Mouse (Mus musculus) lung, postnatal 4 days (tissue): ENCODE data around the gene Rngtt.
"Not testable (repeated sequence)": the region's sequence is repeated elsewhere in the genome, so short reads cannot be mapped to it uniquely, and the experiment has no call there.

Experiments
- DNase-seq, 2 experiments: peaks; one replicate each; pipeline ENCODE4 v3.0.0; 2021

The Rngtt gene

DNA sequence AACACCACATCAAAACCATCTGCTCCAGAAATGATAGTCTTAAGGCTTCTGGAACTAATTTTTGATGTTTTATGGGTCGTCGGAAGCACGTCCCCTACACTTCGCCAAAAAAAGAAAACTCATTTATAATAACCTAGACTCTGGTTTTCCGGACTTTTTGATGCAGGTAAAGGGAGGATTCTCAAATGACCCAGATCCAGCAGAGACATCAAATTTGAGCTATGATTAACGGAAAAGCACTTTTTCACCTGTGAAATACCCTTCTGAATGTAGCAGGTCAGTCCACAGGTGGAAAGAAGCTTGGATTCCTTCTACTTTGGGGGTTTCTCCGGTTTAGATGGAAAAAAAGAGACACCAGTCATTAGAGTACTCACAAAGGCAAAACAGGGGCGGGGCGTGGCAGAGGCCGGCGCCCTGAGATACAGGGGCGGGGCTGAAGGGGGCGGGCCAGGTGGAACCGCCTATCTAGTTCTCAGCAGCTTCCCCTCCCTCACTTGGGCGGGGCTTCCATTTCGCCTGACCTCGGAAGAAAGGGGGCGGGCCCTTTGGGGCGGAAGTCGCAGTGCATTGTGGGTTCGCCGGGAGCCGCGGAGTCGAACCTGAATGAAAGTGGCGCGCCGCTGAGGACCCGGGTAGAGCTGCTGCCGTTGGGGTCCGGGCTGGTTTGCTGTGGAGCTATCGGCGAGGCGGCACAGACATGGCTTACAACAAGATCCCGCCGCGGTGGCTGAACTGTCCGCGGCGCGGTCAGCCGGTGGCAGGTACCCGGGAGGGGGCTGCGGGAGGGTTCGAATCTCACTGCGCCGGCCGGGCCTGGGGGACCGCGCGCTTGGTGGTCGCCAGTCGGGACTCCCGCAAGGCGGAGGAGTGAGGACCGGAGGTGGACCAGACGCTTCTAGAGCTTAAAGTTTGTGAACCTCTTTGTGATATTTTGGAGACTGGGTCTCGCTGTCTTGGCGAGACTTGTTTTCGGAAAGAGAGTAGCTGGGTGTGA is at the start of gene Rngtt:
TSS of gene Rngtt (plus strand) at position 548 of the 994 bp plus-strand sequence.
- DNase-seq, result peak; percentile 97 to 98

- no peak for DNase-seq
Observed at GRCm38 (mm10) chr4:33260311-33260710, 49.8 kb upstream of the Rngtt start.

GRCm38 (mm10) chr4:33261311-33261753 is 48.8 kb upstream of the Rngtt start:
- DNase-seq, result peak; percentile 92 to 96

GRCm38 (mm10) chr4:33262897-33263296 is 47.2 kb upstream of the Rngtt start:
- DNase-seq, result no peak

GRCm38 (mm10) chr4:33264979-33265726 is 45.0 kb upstream of the Rngtt start:
- peak; percentile 31 for DNase-seq

DNA sequence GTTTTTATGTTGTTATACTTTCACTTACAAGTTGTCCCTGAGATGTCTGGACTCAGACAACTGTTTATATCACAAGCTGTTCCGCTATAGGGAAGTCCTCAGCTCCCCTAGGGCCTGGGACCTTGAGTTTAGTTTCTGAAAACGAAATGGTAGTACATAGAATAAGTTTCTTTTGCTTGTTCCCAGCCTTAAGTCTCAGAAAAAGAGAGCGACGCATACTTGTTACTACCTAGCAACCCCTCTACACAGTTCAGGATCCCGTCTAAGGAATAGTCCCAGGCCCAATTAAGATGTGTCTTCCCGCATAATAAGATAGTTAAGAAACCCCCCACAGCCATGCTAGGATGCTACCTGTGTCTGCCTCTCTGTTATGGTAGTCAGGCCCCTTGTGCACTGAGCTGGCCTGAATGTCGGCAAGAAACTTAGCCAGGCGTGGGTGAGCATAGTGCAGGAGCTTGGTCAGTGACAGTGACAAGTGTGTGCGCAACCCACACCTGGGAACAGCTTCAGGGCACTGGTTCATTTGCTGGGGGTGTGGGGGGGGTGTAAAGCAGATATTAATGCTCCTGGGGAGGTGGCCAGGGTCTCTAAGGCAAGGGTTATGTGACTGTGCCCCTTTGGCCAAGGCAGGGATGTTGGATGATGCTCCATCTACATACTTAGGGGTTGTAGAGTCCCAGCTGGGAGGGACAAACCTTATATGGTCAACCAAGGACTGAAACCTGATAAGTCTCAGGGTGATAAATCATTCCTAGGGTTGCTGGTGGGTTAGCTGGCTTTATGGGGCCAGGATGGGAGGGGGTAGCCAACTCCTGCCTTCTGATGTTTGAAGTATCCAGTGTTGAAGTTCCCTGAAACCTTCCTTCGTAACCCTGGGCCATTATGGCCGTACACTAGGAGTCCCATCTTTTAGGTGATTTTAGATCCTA is 39.5 kb upstream of the Rngtt start:
- DNase-seq, result no peak

- DNase-seq, result no peak
Observed at GRCm38 (mm10) chr4:33273437-33273836, 36.7 kb upstream of the Rngtt start.

GRCm38 (mm10) chr4:33281891-33282685 is 28.0 kb upstream of the Rngtt start:
- no peak for DNase-seq

DNA sequence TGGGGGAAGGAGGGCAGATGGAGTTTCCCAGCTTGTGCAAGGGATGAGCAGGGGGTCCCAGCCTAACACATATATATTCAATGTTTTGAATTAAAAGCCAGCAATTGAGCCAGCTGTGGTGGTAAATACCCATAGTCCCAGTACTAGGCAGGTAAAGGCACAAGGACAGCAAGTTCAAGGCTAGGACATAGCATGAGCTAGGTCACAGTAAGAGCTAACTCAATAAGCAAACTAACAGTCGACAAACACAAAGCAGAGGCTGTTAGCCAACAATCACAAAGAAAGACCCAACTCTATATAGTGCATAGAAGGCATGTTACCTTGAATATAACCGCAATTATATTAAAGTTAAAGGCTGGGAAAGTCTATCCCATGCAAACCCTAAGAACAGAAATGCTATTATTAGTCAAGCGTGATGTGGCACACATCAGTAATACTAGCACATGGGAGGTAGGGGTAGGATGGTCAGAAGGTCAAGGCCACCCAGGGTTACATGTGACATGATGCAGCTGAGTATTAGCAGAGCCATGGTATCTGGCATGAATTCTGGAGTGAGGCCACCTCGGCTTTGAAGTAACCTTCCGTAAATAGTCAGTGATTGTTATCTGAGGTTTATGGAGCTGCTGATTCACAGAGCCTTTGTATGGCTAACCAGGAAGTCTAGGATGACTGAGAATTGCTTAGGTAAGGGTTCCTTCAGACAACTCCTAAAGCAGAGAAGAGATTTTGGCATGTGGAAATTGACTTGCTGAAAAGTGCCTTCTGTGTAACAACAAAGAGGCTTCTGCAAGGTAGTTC is 25.8 kb upstream of the Rngtt start:
- no peak for DNase-seq

- no peak for DNase-seq
Observed at GRCm38 (mm10) chr4:33285448-33285847, 24.7 kb upstream of the Rngtt start.

- DNase-seq, result no peak
Observed at GRCm38 (mm10) chr4:33289106-33289650, 20.9 kb upstream of the Rngtt start.

DNA sequence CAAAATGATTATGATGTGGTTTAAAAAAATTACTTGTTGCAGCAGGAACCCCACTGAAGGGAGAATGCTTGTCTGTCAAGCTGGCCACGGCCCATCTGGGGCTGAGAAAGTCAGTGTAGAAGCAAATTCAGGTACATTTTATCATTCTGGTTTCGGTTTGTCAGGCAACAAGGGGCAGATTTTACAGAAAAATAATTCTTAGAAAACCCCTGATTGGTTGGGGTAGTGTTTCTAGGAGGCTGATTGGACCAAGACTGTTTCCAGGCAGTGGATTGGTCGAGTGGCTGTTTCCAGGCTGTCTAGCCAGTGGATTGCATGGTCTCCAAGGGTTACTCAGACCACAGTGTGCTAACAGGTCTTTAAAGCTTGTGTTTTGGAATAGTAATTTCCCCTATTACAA is 20.1 kb upstream of the Rngtt start, which contains the start of gene Pnrc1:
TSS of gene Pnrc1 (minus strand) at position 162 of the 400 bp plus-strand sequence.
- peak; percentile 59 to 71 for DNase-seq

GRCm38 (mm10) chr4:33290878-33291277 is 19.2 kb upstream of the Rngtt start:
- no peak for DNase-seq

DNA sequence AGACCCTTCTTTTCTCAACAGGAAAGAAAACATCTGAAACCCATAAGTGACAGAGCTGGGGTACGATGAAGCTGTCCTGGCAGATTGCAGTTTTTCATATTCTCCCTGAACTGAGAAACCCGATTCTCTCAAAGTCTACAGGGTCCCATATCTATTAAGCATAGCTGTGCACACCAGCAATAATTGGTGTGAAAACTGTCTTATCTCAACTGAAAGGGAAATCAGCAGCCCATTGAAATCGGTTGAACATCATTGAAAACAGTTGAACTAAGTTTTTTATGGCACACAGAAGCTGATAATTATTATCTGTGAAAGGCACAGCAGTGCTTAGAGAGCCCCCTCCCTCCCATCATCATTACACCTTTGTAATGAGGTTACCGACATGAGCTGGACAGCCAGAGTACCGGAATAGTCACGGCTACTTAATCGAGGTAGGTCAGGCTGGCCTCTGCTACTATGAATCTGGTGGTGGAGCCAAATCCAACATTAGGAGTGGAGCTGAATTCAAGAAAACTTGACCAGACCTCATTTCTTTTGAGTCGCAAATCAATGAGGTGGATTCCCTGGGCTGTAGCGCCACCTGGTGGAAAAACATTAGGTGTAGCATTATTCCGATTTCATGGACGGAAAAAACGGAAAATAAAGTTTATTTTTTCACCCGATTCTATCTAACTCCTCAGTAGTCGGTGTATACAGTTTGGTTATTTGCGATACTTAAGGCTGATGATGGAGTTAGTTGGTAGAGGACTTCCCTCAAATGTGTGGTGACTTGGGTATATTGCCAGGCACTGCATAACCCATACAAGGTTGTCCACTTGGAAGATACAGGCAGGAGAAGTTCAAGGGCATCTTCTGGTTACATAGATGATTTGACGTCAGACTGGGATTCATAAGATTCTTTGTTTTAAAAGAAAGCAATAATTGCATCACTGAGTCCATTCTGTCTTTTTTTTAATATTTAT is 17.4 kb upstream of the Rngtt start:
- DNase-seq, result peak; percentile 54 to 81

GRCm38 (mm10) chr4:33300891-33301665 is 9.0 kb upstream of the Rngtt start:
- not testable (repeated sequence) for DNase-seq

- no peak for DNase-seq
Observed at GRCm38 (mm10) chr4:33303057-33303456, 7.1 kb upstream of the Rngtt start.

DNA sequence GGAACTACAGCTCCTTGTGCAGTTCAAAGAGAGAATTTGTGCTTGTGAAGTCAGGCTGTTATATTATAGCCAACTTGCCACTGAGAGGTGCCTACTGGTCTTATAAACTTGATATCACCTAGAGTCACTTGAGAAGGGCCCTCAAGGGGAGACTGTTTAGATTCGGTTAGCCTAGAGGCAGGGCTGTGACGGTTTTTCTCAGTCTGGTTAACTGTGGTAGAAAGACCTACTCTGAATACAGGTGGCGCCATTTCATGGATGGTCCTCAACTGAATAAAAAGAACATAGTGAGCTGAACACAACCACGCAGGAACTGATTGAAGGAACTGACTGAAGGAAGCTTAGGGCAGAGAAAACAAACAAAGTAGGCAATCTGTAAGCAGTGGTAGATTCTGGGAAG is 3.0 kb upstream of the Rngtt start:
- DNase-seq, result no peak

- DNase-seq, result no peak
Observed at GRCm38 (mm10) chr4:33310840-33311437, 828 bp downstream of the Rngtt start.
